Mouse (Mus musculus): ENCODE results near the gene Dynlrb1.

The Dynlrb1 gene

DNA sequence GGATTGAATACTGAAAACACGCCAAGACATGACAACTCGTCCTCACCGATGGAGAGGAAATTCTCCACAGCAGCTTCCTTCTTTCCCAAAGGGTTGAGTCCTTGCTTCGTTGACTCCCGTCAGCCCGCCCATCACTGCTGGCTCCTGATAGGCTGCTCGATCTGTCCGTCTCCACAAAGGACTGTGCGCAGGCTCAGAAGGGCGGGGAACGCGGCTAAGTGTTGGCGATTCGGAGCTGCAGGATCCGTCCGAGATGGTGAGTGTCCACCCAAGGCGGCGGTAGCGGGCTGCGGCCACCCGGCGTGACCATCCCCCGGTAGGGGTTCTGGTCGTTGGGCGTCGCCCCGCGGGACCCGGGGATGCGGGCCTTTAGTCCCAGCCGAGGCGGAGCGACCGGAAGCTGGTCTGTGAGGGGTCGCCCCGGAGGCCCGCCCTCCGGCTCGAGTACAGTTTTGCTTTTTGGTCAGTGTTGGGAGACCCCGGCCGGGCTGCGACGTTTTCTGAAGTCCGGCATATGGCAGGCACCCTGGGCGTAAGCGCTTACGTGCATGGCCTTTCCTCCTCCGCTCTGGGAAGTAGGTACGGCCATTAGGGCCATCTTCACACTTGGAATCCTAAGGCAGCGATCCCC is at the start of gene Dynlrb1:
Gene Dynlrb1, plus strand, starts transcription at position 172 of the 631 bp plus-strand sequence.
- peak; percentile 99 for DNase-seq (ENCODE audit: low spot score)

DNA sequence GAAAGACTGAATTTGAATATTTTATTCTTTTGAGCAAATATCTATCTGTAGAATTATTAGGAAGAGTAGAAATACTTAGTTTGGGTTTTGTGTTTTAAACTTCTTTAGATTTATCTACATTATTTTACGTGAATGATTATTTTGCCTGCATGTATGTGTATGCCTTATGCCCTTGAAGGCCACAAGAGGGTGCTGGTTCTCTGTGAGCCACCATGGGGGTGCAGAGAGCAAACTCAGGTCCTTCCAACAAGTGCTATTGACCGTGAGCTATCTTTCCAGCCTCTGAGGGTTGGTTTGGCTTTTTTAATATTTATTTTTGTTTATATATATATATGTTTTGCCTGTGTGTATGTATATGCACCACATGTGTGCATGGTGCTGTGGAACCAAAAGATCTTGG is 28.9 kb upstream of the Dynlrb1 start:
- DNase-seq (ENCODE audit: low spot score) = no peak

DNA sequence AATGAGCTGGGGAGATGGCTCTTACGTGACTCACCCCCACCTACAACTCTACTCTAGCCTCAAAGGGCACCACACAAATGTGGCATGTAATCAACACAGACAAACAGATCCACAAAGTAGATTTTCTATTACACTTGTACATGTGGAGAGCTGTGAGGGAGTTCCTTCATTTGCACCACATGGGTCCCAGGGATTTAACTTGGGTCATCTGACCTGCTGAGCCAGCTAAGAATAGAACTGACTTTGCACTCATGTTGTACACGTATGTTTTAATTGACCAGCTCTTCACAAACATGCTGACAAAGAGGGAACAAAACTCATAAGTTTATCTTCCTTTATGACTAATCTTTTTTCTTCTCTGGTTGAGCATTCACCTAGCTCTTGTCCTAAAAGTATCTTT is 13.2 kb upstream of the Dynlrb1 start:
- peak; percentile 5 for DNase-seq (ENCODE audit: low spot score)

DNA sequence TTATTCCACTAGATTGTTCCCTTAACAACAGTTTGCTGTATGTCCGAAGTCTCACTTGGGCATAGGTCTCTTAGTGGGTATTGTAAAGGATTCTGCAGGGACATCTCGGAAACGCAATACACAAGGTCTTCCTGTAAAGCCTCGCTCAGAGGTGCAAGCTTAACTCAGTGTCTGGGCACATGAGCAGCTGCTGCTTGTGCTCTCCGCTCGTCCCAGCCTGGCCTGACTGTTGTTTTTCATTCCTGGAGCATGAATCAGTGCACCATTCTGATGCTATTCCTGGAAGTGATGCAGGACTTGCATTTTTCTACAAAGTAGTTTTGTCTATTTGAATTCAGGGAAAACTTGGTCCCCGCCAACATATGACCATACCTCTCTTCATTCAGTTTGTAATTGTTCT is 11.6 kb upstream of the Dynlrb1 start:
- peak; percentile 30 for DNase-seq (ENCODE audit: low spot score)

DNA sequence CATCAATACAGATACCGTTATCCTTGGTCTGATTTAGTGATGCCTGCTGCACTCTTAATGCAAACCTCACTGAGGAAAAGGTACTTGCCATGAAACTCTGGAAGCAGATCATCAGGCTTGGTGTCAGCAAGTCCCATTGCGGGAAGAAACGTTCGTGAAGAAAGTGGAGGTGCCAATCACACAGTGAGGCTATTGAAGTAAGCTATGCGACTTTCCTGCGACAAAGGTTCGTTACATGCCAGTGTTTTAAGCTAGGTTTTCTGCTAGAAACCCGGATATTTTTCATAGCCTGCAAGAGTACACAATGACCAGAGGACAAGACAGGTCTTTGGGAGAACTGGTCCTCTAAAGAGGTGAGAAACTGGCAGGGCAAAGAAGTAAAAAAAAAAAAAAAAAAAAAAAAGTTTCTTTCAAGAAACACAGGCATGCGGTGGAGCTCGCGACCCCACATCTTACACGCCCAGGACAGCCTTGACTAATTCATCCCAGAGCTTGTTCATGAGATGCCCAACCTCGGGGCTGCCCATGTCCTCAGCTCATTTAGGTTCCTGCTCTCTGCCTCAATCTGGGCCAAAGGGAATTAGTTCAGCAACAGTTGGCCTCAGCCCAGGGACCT is 479 bp upstream of the Dynlrb1 start:
- DNase-seq (ENCODE audit: low spot score) = no peak

DNA sequence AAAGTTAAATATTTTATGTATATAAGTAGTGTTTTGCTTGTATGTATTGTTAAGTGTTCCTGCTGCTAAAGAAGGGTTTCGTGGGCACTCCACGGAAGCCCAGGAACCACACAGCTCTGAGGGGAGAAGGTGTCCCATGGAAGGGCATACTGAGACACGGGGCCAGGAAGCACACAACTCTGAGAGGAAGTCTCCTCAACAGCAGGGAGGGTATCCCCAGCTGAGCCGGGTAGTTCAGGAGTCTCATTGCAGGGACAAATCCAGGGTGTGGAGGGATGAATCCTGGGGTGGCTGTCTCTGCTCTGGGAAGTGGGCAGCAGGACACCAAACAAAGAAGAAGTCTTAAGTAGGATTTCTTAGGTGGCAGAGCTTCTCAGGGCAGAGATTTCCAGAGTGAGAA is 943 bp downstream of the Dynlrb1 start:
- DNase-seq (ENCODE audit: low spot score) = peak; percentile 40

DNA sequence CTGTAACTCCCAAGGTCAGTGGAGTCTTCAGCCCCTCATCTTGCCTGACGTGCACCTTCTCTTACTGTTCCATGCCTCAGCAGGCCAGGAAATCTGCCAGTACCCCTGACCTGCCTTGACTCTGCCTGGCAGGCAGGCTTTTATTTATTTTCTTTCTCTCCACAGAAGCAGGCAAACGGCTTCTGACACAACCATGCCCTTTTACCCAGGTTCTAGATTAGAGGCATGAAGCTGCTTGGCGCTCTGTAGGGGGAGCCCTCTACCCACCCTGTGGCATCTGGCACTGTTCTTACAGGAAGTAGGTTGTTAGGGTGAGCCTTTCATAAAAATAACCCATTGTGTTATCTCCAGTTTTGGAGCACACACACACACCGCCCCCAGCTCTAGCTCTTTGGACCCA is 4.6 kb downstream of the Dynlrb1 start:
- peak; percentile 37 for DNase-seq (ENCODE audit: low spot score)

DNA sequence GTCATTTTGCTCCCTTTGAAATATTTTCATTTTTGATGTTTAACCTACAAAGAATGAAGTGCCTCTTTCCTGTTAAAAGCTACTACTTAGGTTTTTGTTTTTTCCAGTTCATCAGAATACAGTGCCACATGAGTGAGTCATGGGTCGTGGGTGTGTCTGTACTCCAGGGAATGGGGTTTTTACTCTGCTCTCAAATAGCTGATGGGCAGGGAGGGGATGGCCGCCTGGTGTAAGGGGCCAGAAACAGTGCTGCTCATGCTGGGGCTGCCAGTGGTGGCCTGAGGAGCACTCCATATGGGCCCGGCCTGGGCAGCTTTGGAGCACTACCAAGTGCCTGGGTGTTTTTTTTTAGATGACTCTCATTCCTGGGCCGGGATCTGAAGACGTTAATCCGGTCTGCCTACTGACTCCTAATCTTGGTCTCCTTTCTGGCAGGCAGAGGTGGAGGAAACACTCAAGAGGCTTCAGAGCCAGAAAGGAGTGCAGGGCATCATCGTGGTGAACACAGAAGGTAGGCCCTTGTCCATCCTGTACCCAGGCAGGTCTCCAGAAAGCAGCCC is 6.0 kb downstream of the Dynlrb1 start:
- DNase-seq (ENCODE audit: low spot score) = peak; percentile 14

DNA sequence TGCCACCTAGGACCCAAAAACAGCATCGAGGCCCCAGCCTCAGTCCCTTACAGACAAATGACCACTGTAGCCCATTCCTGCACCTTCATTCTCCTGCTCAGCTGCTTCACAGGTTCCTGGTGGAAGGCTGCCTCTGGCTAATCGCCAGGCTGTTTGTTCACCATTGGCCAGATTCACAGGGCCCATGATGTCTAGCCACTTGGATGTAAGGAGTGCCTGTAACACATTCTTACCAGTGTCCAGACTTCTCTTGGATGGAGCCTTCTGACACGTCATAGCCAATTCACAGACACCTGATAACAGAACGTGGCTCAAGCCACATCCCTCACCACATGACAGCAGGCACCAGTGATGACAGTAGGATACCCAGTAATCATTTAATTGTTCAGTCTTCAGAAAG is 9.9 kb downstream of the Dynlrb1 start:
- peak; percentile 39 for DNase-seq (ENCODE audit: low spot score)

DNA sequence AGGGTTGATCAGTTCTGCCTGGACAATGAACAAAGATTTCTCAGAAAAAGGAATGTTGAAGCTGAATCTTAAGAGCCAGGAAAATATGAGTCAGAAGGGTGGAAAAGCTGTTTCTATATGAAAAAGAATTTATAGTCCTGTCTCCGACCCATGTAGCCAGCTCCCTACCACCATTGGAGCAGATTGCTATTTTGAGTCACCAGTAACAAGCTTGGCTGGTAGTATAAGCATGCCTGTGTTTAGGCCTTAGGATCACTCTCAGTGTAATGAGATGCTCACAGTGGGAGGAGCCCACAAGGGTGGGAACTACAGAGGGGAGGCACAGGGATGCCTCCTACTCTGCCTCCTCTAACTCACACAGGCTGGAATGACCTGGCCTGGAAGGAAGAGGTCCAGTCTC is 11.9 kb downstream of the Dynlrb1 start:
- peak; percentile 27 for DNase-seq (ENCODE audit: low spot score)

DNA sequence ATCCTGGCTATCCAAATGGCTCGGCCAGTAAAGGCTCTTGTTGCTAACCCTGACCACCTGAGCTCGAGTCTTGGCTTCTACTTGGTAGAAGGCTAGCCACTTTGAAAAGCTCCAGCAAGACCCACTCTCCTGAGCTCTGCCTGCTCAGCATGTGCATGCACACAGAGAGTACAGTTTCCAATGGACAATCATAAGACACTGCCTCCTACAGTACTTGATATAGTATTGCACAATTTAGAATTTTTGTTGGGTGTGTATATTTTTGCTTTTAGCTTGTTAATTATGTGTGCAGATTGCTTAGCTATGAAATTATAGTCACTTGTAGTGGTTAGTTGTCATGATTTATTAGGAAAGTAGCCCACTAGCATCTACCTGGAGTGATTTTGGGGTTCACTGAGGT is 12.4 kb downstream of the Dynlrb1 start:
- DNase-seq (ENCODE audit: low spot score) = peak; percentile 16

DNA sequence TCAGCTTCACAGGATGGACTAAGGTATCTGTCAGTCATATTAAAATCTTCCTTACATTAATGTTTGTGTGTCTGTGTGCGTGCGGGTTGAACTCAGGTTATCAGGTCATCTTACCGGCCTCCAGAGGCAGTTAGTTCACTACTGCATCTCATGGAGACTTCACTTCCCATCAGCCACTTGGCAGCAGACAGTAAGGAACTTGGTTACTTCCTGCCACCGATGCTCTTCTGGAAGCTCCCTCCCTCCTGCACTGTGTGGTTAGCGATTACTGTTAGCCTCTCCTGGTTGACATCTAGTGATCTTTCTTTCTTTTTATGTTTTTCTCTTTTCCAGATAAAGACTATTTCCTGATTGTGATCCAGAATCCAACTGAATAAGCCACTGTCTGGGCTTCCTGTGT is 13.3 kb downstream of the Dynlrb1 start:
- DNase-seq (ENCODE audit: low spot score) = peak; percentile 16

DNA sequence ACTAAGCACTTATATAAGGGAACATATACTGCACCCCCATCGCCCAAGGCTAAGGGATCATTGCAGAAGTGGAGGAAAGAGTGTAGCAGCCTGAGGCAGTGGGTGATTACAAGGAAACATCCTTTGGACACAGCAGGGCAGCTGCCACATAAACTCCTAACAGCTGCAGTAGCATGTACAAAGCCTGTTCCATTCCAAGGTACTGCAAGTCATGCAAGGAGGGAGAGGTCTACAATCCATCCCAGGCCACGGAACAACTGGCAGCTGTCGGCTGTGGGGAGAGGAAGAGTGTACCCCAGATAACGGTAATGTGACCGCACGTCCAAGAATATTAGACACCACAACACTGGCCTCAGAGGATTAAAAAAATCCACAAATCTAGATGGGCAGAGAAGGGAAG is 29.2 kb downstream of the Dynlrb1 start:
- no peak for DNase-seq (ENCODE audit: low spot score)

DNA sequence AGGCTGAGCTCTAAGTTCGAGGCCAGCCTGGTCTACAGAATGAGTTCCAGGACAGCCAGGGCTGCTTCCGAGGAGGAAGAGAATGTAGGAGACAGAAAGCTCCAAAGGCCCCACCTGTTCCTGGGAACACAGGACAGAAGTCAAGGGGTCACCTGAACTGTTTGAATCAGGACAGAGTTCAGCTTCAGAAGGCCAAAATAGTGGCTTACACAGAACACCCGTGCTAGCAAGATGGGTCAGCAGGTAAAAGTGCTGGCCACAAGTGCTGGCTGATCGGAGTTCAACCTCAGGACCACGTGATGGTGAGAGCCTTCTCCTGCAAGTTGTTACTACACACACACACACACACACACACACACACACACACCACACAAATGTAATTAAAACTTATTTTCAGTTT is 30.6 kb downstream of the Dynlrb1 start:
- DNase-seq (ENCODE audit: low spot score) = no peak

DNA sequence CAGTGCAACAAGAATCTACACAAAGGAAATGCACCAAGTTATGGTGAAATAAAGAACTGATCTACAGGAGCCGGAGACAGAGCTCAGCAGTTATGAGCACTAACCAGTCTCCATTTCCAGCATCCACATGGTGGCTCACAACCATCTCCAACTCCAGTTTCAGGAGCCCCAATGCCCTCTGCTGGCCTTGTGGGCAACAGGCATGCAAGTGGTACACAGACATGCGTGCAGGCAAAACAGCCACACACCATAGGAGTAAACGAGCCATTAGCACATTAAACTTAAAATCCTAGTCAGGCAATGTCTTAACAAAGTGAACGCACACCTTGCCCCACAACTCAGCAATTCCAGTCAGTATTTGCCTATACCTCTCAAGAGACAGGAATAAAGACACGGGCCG is 35.6 kb downstream of the Dynlrb1 start:
- no peak for DNase-seq (ENCODE audit: low spot score)

DNA sequence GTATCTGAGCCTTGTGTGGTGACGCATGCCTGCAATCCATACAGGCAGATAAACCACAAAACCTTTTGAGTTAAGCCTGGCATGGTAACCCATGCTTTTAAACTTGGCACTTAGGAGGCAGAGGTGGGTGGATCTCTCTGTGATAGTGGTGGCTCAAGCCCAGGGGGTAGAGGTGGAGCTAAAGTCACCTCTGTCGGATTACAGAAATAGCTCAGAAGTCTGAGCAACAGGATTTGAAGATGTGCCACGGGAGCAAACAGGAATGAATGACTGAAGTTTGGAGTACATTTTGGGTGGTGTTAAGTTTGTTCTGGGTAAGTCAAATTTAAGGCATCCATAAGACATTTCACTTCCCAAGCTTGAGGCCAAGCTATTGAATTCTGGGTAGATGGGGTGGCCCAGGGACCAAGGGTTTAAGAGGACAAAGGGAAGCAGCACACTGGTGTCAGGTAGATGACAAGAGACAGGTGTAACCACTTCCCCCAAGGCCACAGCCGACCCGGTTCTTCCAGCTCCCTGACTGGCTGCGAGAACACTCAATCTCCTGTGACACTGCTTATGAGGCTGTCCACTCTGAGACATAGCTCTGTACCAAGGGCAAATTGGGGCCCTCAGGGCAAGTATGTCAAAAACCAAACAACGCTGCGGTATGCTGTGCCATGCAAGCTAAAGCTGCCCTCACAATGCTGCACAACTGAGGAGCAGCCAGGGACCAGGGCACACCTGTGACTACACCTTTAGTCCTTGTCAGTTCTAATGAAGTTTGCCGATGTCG is 36.2 kb downstream of the Dynlrb1 start:
- DNase-seq (ENCODE audit: low spot score) = peak; percentile 34

DNA sequence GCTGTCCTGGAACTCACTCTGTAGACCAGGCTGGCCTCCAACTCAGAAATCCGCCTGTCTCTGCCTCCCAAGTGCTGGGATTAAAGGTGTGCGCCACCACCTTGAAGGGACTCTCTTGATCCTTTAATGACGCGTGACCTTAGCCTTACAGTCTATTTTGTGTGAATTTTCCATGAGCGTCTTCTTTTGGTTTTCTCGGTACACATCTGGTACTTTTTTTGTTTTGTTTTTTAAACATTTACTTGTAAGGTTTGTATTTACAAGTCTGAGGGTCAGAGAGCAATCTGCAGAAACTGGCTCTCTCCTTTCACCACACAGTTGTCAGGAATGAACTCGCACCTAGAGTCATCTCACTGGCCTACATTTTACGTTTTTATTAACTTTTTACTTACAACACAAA is 37.3 kb downstream of the Dynlrb1 start:
- no peak for DNase-seq (ENCODE audit: low spot score)

DNA sequence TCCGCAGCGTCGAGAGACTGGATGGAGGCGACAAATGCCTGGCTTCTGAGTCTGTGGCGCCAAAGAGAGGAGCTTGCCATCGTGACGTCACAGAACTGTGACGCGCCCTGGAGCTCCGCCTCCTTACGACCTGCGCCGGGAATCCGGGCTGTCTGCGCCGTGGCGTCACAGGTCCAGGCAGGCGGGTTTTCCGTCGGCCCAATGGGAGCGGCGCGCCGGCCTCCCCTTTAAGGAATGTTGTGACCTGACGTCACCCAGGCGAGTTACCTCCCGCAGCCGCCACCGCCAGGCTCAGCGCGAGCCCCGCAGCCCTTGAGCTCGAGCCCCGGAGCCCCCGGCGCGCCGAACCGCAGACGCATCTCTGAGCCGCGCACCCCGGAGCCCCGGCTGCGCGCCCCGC is 39.9 kb downstream of the Dynlrb1 start, which contains the start of gene Map1lc3a:
Gene Map1lc3a, plus strand, starts transcription at position 103 of the 400 bp plus-strand sequence.
- DNase-seq (ENCODE audit: low spot score) = peak; percentile 98

DNA sequence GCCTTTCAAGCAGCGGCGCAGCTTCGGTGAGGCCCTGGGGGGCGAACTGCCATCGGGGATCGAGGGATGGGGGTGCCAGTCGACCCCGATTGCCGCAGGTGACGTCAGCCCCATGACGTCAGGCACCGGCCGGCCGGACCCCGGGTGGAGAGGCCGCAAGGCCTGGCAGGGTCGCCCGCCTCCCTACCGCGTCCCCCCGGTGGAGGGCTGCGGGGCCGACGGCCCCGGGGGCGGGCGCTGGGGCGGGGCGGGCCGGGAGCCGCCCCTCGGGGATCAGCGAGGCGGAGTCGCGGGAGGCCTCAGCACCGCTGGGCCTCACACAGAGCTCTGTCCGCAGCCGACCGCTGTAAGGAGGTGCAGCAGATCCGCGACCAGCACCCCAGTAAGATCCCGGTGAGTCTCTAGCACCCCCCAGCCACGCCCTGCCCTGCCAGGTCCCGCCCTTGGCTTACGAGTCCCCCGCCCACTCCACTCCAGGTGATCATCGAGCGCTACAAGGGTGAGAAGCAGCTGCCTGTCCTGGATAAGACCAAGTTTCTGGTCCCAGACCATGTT is 40.4 kb downstream of the Dynlrb1 start:
- peak; percentile 80 for DNase-seq (ENCODE audit: low spot score)

DNA sequence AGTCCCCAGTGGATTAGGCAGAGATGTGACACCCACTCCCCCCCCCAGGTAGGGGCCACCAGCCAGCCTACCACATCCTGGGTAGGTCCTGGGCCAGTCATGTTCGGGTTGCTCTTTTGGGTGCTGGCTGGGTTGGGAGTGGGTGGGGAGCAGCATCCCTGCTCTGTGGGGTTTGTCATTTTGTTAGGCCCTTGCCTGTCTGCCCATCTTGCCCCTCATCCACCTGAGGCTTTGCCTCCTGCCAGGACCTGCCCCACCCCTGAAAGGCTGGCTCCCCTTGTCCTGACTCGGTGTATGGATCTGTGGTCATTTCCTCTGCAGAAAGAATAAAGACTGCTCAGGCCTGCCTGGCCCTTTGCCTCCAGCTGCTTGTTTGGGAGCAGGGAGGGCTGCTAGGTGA is 41.4 kb downstream of the Dynlrb1 start:
- no peak for DNase-seq (ENCODE audit: low spot score)

DNA sequence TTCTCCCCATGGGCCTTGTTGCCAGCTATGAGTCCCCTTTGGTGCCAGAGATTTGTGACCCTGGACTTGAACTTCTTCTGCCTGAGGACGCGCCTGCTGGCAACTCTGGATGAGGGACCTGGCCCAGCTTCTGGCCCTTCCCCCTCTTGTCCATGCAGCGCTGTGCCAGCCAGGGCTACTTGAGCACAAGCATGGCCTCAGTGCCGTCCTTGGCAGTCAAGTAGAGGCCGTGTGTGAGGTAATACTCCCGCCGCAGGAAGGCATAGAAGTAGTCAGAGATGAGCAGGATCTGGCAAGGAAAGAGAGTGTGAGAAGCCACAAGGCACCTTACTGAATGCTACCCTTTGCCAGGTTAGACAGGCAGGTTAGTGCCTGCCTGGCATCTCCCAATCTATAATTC is 42.0 kb downstream of the Dynlrb1 start:
- no peak for DNase-seq (ENCODE audit: low spot score)

DNA sequence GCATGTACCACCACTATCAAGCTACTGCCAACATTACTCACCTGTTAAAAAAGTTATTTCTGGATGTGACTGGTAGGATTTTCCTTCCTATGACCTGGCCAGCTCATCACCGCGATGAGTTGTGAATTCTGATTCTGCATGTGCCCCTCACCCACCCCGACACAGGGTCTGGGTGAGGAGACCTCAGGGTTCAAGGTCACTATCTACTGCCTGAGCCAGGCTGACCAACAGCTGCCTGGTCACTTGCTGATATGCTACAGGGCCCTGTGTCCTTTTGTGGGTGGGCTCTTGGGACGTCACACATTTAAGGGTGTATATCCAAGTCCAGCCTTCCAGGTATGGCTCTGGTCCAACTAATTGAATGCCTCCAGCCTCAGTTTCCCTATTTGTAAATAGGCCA is 42.8 kb downstream of the Dynlrb1 start:
- DNase-seq (ENCODE audit: low spot score) = no peak

DNA sequence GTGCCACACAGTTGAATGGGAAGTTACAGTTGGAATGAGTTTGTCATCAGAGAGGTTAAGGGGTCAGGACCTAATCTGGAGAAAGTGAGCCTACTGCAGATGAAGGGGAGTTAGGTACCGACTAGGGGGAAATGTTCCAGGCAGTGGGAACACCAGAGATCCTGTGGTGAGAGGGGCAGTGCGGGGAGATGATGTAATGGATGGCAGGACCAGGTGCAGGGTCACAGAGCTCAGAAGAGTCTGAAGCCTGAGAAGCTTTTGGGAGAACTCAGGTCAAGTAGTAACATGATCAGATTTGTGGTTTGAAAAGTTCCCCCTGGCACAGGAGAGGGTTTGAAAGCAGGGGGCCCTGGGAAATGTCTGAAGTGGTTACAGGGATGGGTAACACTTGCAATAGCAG is 43.8 kb downstream of the Dynlrb1 start:
- DNase-seq (ENCODE audit: low spot score) = no peak
